Mouse (Mus musculus) lung, postnatal 25 days (tissue): ENCODE measurements around the gene Olfr103.

ENCODE experiments used
- DNase-seq: peaks from one replicate; pipeline ENCODE4 v3.0.0; 2022; ENCODE audit warnings: low spot score

The Olfr103 gene

DNA sequence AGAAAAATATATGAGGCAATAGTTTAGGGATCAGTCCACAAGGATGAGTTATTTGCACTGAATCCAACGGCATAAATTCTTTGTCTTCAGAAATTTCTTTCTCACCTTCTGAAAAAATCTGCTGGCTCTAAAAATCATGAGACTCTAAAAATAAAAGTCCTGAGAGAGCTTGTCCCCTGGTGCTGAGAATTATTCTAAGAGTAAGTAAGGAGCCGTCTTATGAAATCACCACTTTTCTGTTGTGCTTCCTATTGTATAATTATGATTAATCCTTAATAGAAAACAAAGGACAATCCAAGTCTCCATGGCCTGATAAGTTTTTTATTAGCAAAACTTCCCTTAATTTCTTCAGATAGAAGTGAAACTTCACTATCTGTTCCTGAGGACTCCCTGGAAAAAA, at the start of gene Olfr103:
TSS of gene Olfr103 (minus strand) at position 101 of the 400 bp plus-strand sequence.
- no peak for DNase-seq

DNA sequence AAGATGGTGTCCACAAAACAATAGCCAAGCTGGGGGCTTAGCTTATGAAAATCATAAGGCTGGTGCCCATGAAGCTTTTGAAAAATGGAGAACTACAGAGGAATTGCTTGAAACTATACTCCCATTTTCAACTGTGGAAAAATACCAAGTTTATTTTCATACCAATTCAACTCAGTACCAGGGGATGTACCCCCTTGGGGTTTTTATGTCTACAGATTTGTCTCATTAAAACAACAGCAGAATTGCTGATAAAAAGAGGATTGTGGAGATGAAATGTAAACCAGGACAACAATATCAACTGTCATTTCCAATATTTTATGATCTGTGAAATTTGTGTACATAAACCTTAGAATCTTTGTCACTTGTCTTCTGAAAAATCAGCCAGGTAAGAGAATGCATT, 39.2 kb upstream of the Olfr103 start, which contains the start of gene Olfr105-ps:
TSS of gene Olfr105-ps (plus strand) at position 301 of the 400 bp plus-strand sequence.
- no peak for DNase-seq

DNA sequence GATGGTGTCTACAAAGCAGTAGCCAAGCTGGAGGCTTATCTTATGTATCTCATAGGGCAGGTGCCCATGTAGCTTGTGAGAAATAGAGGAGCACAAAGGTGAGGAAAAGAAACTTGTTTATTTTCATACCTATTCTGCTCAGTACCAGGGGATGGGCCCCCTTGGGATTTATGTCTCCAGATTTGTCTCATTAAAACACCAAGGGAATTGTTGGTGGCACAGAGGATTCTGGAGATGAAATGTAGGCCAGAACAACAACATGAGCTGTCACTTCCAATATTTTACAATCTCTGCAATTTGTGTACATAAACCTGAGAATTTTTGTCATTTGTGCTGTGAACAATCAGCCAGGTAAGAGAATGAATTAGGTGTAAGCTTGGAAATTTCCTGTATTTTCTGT, 19.8 kb upstream of the Olfr103 start, which contains the start of gene Olfr104-ps:
TSS of gene Olfr104-ps (plus strand) at position 301 of the 400 bp plus-strand sequence.
- no peak for DNase-seq

DNA sequence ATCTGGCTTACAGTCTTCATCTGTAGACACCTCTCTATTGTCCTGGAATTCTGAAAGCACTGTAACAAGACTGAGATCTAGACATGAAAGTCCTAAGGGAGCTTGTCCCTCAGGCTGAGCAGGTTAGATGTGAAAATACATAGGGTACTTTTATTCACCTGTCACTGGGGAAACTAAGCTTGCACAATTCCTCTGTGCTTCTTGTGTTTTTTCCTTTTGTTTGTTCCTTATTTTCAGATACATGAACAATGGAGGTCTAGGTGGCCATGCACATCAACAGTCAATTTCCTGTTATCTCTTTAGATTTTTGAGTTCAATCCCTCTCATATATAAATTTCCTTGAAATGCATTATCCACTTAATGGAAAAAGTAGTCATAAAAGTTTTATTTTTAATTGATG, 22.5 kb downstream of the Olfr103 start, which contains the start of gene Olfr102:
TSS of gene Olfr102 (minus strand) at position 101 of the 400 bp plus-strand sequence.
- no peak for DNase-seq

DNA sequence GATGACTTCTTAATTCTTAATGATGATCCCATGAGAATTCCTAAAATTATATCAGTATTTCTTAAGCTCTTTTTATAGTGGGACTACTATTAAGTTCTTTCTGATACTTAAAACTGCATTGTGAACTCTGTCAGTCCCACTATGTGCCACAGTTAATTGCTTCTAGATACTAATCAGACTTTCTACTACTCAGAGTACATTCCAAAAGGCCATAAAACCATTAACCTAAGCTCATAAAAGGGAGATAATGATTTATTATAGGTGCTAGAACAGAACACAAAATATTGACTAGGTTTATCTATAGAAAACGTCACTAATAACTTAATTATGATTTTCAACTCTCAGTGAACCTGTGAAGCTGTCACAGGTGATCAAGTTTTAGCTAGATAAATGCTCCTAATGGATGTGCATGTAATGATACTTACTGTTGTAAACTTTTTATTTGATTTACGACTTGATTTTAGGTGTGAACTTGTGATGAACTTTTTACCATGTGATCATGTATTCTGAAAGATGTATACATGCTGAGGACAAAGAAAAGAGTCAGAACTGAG, 29.3 kb downstream of the Olfr103 start:
- DNase-seq: no peak

DNA sequence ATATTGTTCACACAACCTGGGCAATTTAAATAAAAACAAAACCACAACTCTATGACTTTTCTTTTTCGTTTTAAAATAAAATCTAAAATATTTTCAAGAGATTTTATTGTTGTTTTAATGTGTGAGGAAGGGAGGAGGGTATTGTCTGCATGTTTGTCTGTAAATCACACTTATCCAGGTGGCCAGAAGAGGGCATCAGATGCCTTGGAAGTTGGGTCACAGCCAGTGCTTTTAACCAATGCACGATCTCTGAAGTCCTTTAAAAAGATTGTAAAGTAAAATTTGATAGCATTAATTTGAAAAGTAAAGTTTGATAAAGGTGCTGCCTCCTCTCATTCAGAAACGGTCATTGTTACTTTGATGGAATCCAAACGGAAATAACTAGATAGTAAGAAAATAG, 31.0 kb downstream of the Olfr103 start:
- no peak for DNase-seq

DNA sequence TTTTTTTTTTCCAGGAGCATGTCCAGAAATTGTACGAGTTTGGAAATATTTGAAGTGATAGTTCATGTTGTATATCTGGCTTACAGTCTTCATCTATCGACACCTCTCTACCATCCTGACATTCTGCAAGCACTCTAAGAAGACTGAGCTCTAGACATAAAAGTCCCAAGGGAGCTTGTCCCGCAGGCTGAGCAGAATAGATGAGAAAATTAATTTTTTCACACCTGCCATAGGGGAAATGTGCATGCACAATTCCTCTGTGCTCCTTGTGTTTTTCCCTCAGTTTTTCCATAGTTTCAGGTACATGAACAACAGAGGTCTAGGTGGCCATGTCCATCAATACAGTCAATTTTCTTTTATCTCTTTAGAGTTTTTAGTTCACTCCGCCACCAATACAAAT, 35.3 kb downstream of the Olfr103 start, which contains the start of gene Olfr101:
TSS of gene Olfr101 (minus strand) at position 101 of the 400 bp plus-strand sequence.
- DNase-seq: no peak
